Mouse (Mus musculus) testis, postnatal 14 days (tissue): ENCODE data around the gene Sstr4.

Experiments
- DNase-seq: peaks from one replicate; pipeline ENCODE4 v3.0.0; 2021; ENCODE audit warnings: low spot score

Gene Sstr4

GRCm38 (mm10) chr2:148395131-148396051 is at the start of gene Sstr4:
TSS of gene Sstr4 (plus strand) at chr2:148395344.
- no peak for DNase-seq

- no peak for DNase-seq
Measured at GRCm38 (mm10) chr2:148345373-148345772, 49.8 kb upstream of the Sstr4 start.

- no peak for DNase-seq
Measured at GRCm38 (mm10) chr2:148346976-148347375, 48.2 kb upstream of the Sstr4 start.

GRCm38 (mm10) chr2:148349509-148350307 is 45.4 kb upstream of the Sstr4 start:
- no peak for DNase-seq

DNA sequence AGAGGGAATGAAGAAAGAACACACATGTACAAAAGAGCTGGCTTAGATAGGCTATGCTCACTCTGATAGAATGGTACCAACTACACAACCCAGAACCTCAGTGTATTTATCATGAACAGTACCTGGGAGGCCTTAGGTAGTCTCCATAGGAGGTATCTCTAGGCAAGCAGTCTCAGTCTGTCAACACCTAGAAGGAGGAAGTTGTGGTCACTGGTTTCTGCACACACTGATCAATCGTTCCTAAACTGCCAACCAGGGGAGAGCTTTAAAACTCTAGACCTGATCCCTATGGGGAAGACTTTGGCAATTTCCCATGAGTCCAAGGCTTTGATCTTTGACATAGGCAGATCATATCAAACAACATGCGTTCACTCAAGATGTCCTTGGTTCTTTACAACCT is 44.7 kb upstream of the Sstr4 start:
- DNase-seq = no peak

GRCm38 (mm10) chr2:148352655-148353054 is 42.5 kb upstream of the Sstr4 start:
- no peak for DNase-seq

GRCm38 (mm10) chr2:148357145-148357544 is 38.0 kb upstream of the Sstr4 start:
- no peak for DNase-seq

- no peak for DNase-seq
Measured at GRCm38 (mm10) chr2:148364536-148364935, 30.6 kb upstream of the Sstr4 start.

DNA sequence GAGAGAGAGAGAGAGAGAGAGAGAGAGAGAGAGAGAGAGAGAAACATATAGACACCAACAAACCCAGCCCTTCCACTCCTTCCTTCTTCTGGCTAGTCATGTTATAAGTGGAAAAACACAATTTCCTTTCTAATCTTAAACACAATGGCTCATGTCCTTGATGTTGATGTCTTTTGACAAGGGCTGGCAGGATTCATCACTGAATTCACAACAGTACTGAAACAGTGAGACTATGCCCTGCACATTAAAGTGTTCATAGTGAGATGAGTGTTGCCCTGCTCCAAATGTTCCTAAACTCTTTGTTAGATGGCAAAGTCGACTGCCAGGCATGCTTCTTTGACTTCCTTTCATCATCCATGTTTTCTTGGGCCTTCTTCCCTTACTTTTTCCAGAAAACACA is 29.9 kb upstream of the Sstr4 start:
- no peak for DNase-seq

GRCm38 (mm10) chr2:148371743-148372630 is 23.2 kb upstream of the Sstr4 start:
- no peak for DNase-seq

- no peak for DNase-seq
Measured at GRCm38 (mm10) chr2:148373602-148374071, 21.5 kb upstream of the Sstr4 start.

- peak; percentile 46 for DNase-seq
Measured at GRCm38 (mm10) chr2:148375326-148376150, 19.6 kb upstream of the Sstr4 start.

DNA sequence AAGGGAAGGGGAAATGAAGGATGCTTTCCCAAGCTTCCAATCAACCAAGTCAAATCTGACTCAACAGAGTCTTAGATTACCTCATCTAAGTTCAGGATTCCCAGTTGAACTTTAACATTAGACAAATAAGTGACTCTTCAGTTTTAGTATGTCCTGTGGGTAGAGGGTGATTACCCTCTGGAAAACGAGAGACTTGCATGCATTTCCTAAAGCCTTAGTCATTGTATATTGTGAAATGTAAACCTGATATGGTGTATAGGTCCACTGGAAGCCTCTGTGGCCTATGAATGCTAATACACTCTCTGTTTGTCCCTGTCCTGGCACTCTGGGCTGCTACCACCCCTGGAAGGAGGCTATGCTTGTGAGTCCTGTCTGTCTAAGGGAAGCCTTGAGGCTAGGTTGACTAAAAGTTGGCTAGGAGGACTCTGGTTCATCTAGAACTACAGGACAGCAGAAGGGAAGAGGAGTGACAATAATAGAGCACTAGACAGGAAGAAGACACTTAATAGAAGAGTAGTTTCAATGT is 16.3 kb upstream of the Sstr4 start:
- no peak for DNase-seq

GRCm38 (mm10) chr2:148379899-148380413 is 15.2 kb upstream of the Sstr4 start:
- DNase-seq = no peak

DNA sequence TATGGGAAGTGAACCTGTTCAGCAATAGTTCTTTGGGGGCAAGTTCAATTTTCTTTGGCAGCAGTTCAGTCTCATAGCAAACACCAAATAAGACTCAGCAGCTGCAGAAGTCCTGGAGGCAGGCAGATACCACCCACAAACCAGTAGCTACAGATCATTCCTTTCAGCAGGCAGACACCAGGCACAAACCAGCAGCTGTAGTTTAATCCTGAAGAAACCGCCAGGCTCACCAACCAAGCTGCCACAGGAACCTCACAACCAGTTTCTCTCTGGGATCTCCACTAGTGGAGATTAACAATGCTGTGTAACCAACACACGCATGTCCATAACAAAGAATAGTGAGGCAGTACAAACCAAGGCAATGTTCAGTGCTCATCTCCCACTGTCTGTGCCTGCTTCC is 14.1 kb upstream of the Sstr4 start:
- no peak for DNase-seq

DNA sequence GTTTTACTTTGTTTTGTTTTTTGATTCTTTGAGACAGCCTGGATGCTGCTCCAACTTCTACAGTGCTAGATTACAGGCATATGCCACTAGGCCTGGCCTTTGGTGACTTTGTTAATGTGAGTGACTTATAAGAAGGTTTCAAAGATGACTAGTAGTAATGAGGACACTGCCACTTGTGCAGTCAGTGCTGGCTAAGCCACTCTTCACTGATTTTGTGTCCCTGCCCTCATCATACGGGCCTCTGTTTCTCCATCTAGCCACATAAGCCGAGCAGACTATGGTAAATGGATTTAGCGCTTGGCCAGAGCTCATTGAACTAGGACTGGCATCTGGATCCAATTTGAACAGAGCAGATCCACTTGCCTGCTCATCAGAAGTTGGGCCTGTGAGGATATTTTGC is 8.7 kb upstream of the Sstr4 start:
- no peak for DNase-seq

DNA sequence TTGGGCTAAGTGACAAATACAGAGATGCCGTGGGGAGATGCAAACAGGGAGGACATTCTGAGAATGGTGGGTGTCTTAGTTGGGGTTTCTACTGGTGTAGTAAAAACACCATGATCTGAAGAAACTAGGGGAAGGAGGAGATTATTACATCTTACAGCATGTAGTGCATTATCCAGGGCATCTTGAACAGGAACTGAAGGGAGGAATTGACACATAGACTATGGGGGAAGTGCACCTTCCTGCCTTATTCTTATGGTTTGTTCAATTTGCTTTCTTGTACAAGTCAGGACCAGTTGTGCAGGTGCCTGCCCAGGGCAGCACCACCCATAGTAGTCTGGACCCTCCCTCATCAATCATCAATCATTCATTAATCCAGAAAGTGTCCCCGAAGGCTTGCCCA is 8.2 kb upstream of the Sstr4 start:
- DNase-seq = no peak

- DNase-seq = no peak
Measured at GRCm38 (mm10) chr2:148387652-148388581, 7.2 kb upstream of the Sstr4 start.

- no peak for DNase-seq
Measured at GRCm38 (mm10) chr2:148393149-148393548, 2.0 kb upstream of the Sstr4 start.
